Mouse (Mus musculus): Measurements from ENCODE around the gene Ugt1a7c. TPM values are rescaled to one million over a fixed set of nuclear protein-coding genes. Genes with fewer than 3 reads are reported as not detected.

Ugt1a7c gene
- total RNA-seq, 2 experiments from 2014 or later = 2.4 to 3.0 TPM

DNA sequence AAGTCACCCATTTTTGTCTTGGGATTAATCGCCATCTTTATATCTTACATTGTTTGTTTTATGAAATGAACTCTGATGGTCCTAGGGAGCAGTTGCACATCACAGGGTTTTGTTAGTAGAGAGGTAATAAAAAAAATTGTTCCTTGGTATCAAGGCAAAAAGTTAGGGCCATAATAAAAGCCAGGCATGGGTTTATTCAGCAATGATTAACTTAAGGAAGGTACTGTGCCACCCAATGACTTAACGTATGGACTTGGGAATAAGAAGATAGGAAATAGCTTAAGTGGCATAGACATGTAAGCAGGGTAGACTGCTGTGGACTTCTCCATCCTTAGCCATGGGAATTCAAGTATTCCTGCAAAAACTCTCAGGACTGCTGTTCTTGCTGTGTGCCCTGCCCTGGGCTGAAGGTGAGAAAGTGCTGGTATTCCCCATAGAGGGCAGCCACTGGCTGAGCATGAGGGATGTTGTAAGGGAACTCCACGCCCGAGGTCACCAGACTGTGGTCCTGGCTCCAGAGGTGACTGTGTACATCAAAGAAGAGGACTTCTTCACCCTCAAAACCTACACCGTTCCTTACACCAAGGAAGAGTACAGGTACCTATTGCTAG, 91.6 kb downstream of the Ugt1a7c start:
- no peak for DNase-seq (ENCODE audit: low spot score in 2 of 2)

- DNase-seq (ENCODE audit: low spot score in 2 of 2) = no peak
Measured at GRCm38 (mm10) chr1:88192136-88192535, 97.3 kb downstream of the Ugt1a7c start.

- no peak for DNase-seq (ENCODE audit: low spot score in 2 of 2)
Measured at GRCm38 (mm10) chr1:88195687-88196086, 100.8 kb downstream of the Ugt1a7c start.

DNA sequence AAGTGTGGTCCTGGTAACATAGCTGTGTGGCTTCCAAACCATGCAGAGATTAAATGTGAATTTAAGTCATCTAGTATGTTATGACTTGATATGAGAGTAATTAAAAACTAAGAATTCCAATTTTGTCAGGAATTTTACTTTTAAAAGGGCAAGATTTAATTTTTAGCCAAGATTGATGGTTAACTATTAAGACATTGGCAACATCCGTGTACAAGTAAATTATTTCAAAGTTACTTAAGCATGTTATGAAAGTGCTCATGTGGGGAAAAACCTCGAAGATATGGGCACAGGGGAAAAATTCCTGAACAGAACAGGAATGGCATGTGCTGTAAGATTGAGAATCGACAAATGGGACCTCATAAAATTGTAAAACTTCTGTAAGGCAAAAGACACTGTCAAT, 102.6 kb downstream of the Ugt1a7c start:
- no peak for DNase-seq (ENCODE audit: low spot score in 2 of 2)

GRCm38 (mm10) chr1:88199996-88200395, 105.1 kb downstream of the Ugt1a7c start:
- no peak for DNase-seq (ENCODE audit: low spot score in 2 of 2)

- no peak for DNase-seq (ENCODE audit: low spot score in 2 of 2)
Measured at GRCm38 (mm10) chr1:88200456-88200855, 105.6 kb downstream of the Ugt1a7c start, which contains the start of gene Ugt1a2. Gene Ugt1a2 (plus strand): TSS chr1:88200601.

- DNase-seq (ENCODE audit: low spot score in 2 of 2) = peak; percentile 61 to 80
Measured at GRCm38 (mm10) chr1:88205294-88205922, 110.5 kb downstream of the Ugt1a7c start, which contains the start of gene Dnajb3. Gene Dnajb3 (minus strand): TSS chr1:88205782.

DNA sequence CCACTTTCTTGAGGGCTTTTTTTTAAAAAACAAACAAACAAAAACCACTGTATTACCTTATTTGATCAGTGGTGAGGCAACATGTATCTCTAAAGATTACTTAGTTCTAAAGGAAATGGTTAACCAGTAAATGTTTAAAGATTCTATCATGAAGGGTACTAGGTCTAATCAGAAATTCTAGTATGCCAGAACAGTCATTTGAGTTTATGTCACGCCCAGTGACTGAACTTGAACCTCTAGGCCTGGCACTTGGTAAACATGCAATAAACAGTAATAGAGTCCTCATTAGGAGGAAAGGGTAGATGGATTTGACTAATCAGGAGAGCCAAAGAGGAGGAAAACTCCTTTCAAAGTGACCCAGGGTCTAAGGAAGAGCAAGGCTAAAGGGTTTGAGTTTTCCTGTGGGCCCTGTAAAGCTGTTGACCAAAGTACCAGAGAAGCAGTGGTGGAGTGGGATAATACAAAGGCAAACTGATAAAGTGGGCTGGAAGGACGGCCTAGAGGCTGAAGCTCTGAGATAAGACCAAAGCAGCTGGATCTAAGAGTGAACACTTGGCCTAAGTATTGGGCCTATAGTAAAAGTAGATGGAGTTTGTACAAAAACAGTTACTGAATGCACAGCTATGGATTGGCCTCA, 112.1 kb downstream of the Ugt1a7c start:
- DNase-seq (ENCODE audit: low spot score in 2 of 2) = no peak

DNA sequence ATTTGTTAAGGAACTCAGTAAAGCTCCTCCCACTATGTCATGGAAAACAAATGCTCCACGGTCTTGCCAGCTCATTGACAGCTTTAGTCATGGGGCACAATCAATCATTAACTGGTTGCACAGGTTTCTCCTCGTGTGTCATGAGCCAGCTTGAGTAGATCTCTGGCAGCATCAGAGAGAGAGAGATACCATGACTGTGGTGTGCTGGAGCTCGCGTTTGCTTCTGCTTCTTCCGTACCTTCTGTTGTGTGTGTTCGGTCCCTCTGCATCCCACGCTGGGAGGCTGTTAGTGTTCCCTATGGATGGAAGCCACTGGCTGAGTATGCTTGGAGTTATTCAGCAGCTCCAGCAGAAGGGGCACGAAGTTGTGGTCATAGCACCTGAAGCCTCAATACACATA, 117.0 kb downstream of the Ugt1a7c start, which contains the start of gene Ugt1a1:
Ugt1a1 (plus strand) TSS at position 148 of the 400 bp plus-strand sequence.
- DNase-seq (ENCODE audit: low spot score in 2 of 2) = peak in 1 of 2 experiments; percentile 16

DNA sequence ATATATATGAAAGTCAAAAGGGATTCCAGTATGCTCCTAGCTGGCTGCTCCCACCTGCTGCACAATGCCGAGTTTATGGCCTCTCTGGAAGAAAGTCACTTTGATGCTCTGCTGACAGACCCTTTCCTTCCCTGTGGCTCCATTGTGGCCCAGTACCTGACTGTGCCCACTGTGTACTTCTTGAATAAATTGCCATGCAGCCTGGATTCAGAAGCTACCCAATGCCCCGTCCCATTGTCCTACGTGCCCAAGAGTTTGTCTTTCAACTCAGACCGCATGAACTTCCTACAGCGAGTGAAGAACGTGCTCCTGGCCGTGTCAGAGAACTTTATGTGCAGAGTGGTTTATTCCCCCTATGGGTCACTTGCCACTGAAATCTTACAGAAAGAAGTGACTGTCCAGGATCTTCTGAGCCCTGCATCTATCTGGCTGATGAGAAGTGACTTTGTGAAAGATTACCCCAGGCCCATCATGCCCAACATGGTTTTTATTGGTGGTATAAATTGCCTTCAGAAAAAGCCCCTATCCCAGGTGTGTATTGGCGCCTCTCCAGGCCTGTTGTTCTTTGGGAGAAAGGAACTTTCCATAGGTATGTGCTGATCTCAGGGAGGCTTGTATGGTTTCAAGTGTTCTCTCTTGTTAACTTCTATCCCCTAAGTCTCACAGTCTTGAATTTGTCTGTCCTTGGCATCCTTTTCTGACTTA, 117.6 kb downstream of the Ugt1a7c start:
- DNase-seq (ENCODE audit: low spot score in 2 of 2) = peak in 1 of 2 experiments; percentile 18

- no peak for DNase-seq (ENCODE audit: low spot score in 2 of 2)
Measured at GRCm38 (mm10) chr1:88213061-88213460, 118.2 kb downstream of the Ugt1a7c start.

GRCm38 (mm10) chr1:88213766-88214461, 119.1 kb downstream of the Ugt1a7c start:
- peak in 1 of 2 experiments; percentile 28 for DNase-seq (ENCODE audit: low spot score in 2 of 2)

- DNase-seq (ENCODE audit: low spot score in 2 of 2) = peak in 1 of 2 experiments; percentile 9
Measured at GRCm38 (mm10) chr1:88214462-88214952, 119.6 kb downstream of the Ugt1a7c start.

DNA sequence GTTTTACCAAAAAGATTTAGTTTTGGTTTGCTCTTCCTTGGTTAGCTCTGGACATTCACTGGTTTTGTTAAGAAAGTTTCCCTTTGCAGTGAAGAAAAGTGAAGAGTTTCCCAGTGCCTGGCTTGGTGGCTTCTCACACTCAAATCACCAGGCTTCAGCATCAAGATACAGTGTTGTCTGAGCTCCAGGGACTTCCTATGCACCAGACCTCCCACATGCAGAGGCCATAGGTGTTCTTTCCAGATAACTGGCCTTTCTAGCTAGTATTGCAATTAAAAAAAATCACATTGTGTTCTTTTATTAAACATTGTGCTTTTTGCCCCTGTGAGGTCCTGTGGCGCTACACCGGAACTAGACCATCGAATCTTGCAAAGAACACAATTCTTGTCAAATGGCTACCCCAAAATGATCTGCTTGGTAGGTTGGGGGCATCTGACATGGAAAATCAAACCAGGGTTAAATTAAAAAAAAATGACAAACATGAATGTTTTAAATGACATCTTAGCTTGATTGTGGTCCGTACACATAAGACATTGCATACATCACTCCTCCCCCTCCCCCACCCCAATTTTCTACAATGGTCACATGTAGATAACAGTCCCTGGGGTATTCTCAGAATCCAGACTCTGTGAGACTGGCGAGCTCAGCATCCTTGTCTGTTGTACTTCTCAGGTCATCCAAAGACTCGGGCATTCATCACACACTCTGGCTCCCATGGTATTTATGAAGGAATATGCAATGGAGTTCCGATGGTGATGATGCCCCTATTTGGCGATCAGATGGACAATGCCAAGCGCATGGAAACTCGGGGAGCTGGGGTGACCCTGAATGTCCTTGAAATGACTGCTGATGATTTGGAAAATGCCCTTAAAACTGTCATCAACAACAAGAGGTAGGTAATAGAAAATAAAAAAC, 120.9 kb downstream of the Ugt1a7c start:
- peak in 1 of 2 experiments; percentile 9 for DNase-seq (ENCODE audit: low spot score in 2 of 2)

DNA sequence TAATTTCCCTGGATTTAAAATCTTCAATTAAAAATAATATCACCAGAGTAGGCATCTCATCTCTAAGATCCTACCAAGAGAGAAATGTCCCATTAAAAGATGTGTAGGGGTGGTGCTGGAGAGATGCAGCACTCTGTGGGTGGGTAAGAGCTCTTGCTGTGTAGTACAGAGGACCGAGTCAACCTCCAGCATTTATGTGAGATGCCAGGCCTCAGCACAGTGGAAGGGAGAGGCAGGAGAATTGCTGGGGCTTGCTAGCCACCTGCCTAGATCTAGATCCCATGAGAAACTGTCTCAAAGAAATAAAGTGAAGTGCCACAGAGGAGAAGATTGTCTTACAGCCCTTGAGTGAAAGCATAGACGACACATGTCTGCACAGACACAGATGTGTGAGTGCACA, 121.7 kb downstream of the Ugt1a7c start:
- peak in 1 of 2 experiments; percentile 10 for DNase-seq (ENCODE audit: low spot score in 2 of 2)

DNA sequence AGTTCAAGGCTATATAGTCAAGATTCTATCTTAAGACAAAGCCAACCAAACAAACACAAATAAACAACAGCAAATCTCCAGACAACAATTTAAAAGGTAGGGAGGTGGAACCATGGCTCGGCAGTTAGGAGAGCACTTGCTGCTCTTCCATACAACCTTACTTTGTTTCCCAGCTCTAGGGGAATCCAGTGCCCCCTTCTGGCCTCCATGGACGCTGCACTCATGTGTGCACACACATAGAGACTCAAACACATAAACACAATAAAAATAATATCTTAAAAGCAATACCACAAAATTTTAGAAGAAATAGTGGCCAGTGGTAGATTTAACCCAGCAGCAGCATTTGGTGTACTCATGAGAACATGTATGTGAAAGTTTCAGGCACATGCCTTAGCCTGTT, 122.3 kb downstream of the Ugt1a7c start:
- peak in 1 of 2 experiments; percentile 15 for DNase-seq (ENCODE audit: low spot score in 2 of 2)

- peak in 1 of 2 experiments; percentile 13 for DNase-seq (ENCODE audit: low spot score in 2 of 2)
Measured at GRCm38 (mm10) chr1:88217576-88217975, 122.7 kb downstream of the Ugt1a7c start.

DNA sequence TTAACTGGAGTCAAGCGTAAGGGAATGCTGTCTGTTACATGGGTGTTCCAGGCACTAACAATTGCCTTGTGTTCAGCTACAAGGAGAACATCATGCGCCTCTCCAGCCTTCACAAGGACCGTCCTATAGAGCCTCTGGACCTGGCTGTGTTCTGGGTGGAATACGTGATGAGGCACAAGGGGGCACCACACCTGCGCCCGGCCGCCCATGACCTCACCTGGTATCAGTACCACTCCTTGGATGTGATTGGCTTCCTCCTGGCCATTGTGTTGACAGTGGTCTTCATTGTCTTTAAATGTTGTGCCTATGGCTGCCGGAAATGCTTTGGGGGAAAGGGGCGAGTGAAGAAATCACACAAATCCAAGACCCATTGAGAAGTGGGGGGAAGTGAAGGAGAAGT, 123.2 kb downstream of the Ugt1a7c start:
- DNase-seq (ENCODE audit: low spot score in 2 of 2) = peak; percentile 28 to 43

- DNase-seq (ENCODE audit: low spot score in 2 of 2) = no peak
Measured at GRCm38 (mm10) chr1:88218591-88218990, 123.7 kb downstream of the Ugt1a7c start.

DNA sequence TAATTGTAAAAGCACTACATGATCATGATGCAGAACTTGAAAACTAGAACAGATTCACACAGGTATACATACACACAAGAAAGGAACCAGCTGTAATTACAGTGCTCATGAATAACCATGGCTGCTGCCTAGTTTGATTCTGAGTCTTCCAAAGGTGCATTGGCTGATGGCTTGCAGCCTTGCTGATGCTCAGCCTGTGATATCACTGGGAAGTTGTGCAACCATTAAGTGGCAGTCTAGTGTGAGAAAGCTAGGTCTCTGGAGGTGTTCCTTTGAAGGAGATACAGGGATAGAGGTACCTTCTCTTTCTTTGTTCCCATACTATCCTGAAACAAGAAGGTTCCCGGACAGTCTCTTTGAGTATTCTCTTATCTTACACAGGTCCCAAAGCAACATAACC, 124.2 kb downstream of the Ugt1a7c start:
- DNase-seq (ENCODE audit: low spot score in 2 of 2) = peak in 1 of 2 experiments; percentile 22
